Mouse (Mus musculus) limb, embryonic 14.5 days (tissue): ENCODE measurements around the gene Slc22a12. TPM values are rescaled to one million over a fixed set of nuclear protein-coding genes. Genes with fewer than 3 reads are reported as not detected.
A peak's percentile ranks its signal among the peaks of the same experiment; 100 is the strongest.

Experiments
- ATAC-seq: fragments of 200-750 bp; cut with Nextera tagmentation; 2 replicates; pipeline ENCODE4 v1.8.0; 2017; ENCODE audit warnings: low read depth, moderate number of reproducible peaks, moderate TSS enrichment; ENCODE audit not compliant: low FRiP score
- DNase-seq: peaks from one replicate; pipeline ENCODE4 v3.0.0-alpha.2; 2015; ENCODE audit warnings: low spot score
- H3K27ac ChIP-seq: fragments of 300-500 bp; sonication (generic); replicated peaks from 2 replicates; pipeline ENCODE4 v1.5.1; 2014; ENCODE audit warnings: low read depth, mild to moderate bottlenecking, low read length, moderate library complexity, mixed read lengths
- H3K27me3 ChIP-seq: fragments of 300-500 bp; sonication (generic); 2 replicates; pipeline ENCODE4 v1.6.1; 2014; ENCODE audit warnings: low read length, mixed read lengths; ENCODE audit not compliant: control insufficient read depth, insufficient read depth
- H3K36me3 ChIP-seq: fragments of 300-500 bp; sonication (generic); 2 replicates; pipeline ENCODE4 v1.6.1; 2014; ENCODE audit warnings: mild to moderate bottlenecking, low read length, moderate library complexity, mixed read lengths; ENCODE audit not compliant: control insufficient read depth, insufficient read depth
- H3K4me1 ChIP-seq: fragments of 300-500 bp; sonication (generic); 2 replicates; pipeline ENCODE4 v1.6.1; 2014; ENCODE audit warnings: antibody characterized with exemption, low read length, mixed read lengths; ENCODE audit not compliant: control insufficient read depth, insufficient read depth
- H3K4me2 ChIP-seq: fragments of 300-500 bp; sonication (generic); replicated peaks from 2 replicates; pipeline ENCODE4 v1.6.1; 2014; ENCODE audit warnings: low read depth, mild to moderate bottlenecking, low read length, moderate library complexity; ENCODE audit not compliant: severe bottlenecking
- H3K4me3 ChIP-seq: fragments of 300-500 bp; sonication (generic); replicated peaks from 2 replicates; pipeline ENCODE4 v1.5.1; 2014; ENCODE audit warnings: low read length
- H3K9ac ChIP-seq: fragments of 300-500 bp; sonication (generic); 2 replicates; pipeline ENCODE4 v1.6.1; 2014; ENCODE audit warnings: mild to moderate bottlenecking, low read depth, low read length, moderate library complexity; ENCODE audit not compliant: severe bottlenecking
- H3K9me3 ChIP-seq: fragments of 300-500 bp; sonication (generic); 2 replicates; pipeline ENCODE4 v1.6.1; 2016; ENCODE audit warnings: low read length; ENCODE audit not compliant: control insufficient read depth
- POLR2A ChIP-seq: fragments of 200-500 bp; IDR thresholded peaks from 2 replicates; pipeline ENCODE4 v1.8.0; 2012; ENCODE audit warnings: inconsistent platforms, mild to moderate bottlenecking, moderate library complexity, borderline replicate concordance; ENCODE audit not compliant: insufficient read depth, insufficient read length; ENCODE audit errors: extremely low read depth
- WGBS: fragments of 180-500 bp; shearing (Covaris S2); extraction: QIAGEN DNeasy Blood & Tissue Kit; methylation state at CpG from one replicate; pipeline ENCODE4 v1.1.7; 2014; 5-methylcytosine and 5-hydroxymethylcytosine counted together
- polyA plus RNA-seq, 2 experiments: library from polyadenylated mRNA; depleted of rRNA in 1 of 2; stranded (reverse) in 1 of 2; unstranded in 1 of 2; fragments of >200 nt; fragmentation: Nextera tagmentation in 1 of 2; extraction: Ambion mirVana in 1 of 2; gene quantifications; 2 replicates each; pipeline versions ENCODE4 v1.2.1 to v1.2.3; 2012 to 2014

Slc22a12 gene
- polyA plus RNA-seq, 2 experiments: not detected

- Histone ChIP-seq H3K4me1 (no peaks in the 10 kb centered on the region), H3K27me3 (peaks cover 36% of the 10 kb centered on the region), H3K36me3 (no peaks in the 10 kb centered on the region), H3K4me3 (no peak overlapping the region), H3K27ac (no peak overlapping the region), H3K9ac (no peak overlapping the region), H3K4me2 (no peak overlapping the region), H3K9me3 (no peaks in the 10 kb centered on the region)
- no peak for DNase-seq
- TF ChIP-seq POLR2A: no peak
- ATAC-seq: no peak
- WGBS: 71% methylated on average over 10 of the region's 10 CpGs
Observed at GRCm38 (mm10) chr19:6509881-6510280, 33.0 kb downstream of the Slc22a12 start.

GRCm38 (mm10) chr19:6507393-6507792 lies 35.4 kb downstream of the Slc22a12 start:
- H3K4me2 ChIP-seq: no peak overlapping the region
- peaks cover under 1% of the 10 kb centered on the region; the same call in 1 of the 2 replicates for H3K4me1 ChIP-seq
- no peak for ATAC-seq
- no peak for TF ChIP-seq POLR2A
- H3K27ac ChIP-seq: no peak overlapping the region
- H3K9ac ChIP-seq: no peak overlapping the region
- WGBS: 41% methylated on average over 10 of the region's 10 CpGs
- H3K9me3 ChIP-seq: no peaks in the 10 kb centered on the region
- H3K27me3 ChIP-seq: peaks cover 29% of the 10 kb centered on the region; the same call in 1 of the 2 replicates
- H3K36me3 ChIP-seq: no peaks in the 10 kb centered on the region
- H3K4me3 ChIP-seq: no peak overlapping the region
- no peak for DNase-seq

- DNase-seq: no peak
- Histone ChIP-seq H3K9ac (no peak overlapping the region), H3K27ac (no peak overlapping the region), H3K9me3 (no peaks in the 10 kb centered on the region), H3K4me3 (no peak overlapping the region), H3K36me3 (no peaks in the 10 kb centered on the region), H3K4me1 (peaks cover 7% of the 10 kb centered on the region), H3K4me2 (no peak overlapping the region), H3K27me3 (peaks cover 54% of the 10 kb centered on the region)
- 87% methylated on average over 12 of the region's 12 CpGs for WGBS
- TF ChIP-seq POLR2A: no peak
- no peak for ATAC-seq
Observed at GRCm38 (mm10) chr19:6504656-6505045, 38.2 kb downstream of the Slc22a12 start.

- H3K9me3 ChIP-seq: no peaks in the 10 kb centered on the region
- no peak for TF ChIP-seq POLR2A
- H3K4me3 ChIP-seq: no peak overlapping the region
- DNase-seq (peak; percentile 18), ATAC-seq (no peak)
- no peak overlapping the region for H3K9ac ChIP-seq
- no peaks in the 10 kb centered on the region for H3K36me3 ChIP-seq
- H3K4me2 ChIP-seq: no peak overlapping the region
- H3K27me3 ChIP-seq: peaks cover 59% of the 10 kb centered on the region
- H3K4me1 ChIP-seq: peaks cover 7% of the 10 kb centered on the region
- WGBS: 24% methylated on average over 13 of the region's 16 CpGs
- H3K27ac ChIP-seq: no peak overlapping the region
Observed at GRCm38 (mm10) chr19:6503926-6504655, 38.7 kb downstream of the Slc22a12 start.

GRCm38 (mm10) chr19:6502543-6503319 lies 40.1 kb downstream of the Slc22a12 start:
- ATAC-seq: no peak

More at GRCm38 (mm10) chr19:6502543-6503319, 40.1 kb downstream of the Slc22a12 start:
- H3K4me2 ChIP-seq: peak overlapping the region; percentile 58
- H3K27ac ChIP-seq: no peak overlapping the region
- H3K9me3 ChIP-seq: no peaks in the 10 kb centered on the region
- peak; percentile 93 for DNase-seq
- no peak for TF ChIP-seq POLR2A
- WGBS: 6% methylated on average over 20 of the region's 20 CpGs
- H3K36me3 ChIP-seq: no peaks in the 10 kb centered on the region
- no peak overlapping the region for H3K9ac ChIP-seq
- H3K4me3 ChIP-seq: peak overlapping the region; percentile 28
- peaks cover 10% of the 10 kb centered on the region for H3K4me1 ChIP-seq
- H3K27me3 ChIP-seq: peaks cover 67% of the 10 kb centered on the region
